Mouse (Mus musculus): ENCODE measurements around the gene Atg16l2.

The Atg16l2 gene

GRCm38 (mm10) chr7:101301881-101302456, at the start of gene Atg16l2:
Gene Atg16l2, minus strand, starts transcription at chr7:101302251.
- in situ Hi-C loops (cut with MboI; ENCODE audit: low sequenced_read_pairs): no loop called here

- in situ Hi-C loops (cut with MboI; ENCODE audit: low sequenced_read_pairs): no loop called here
These were observed 47.8 kb upstream of the Atg16l2 start for GRCm38 (mm10) chr7:101349861-101350260.

DNA sequence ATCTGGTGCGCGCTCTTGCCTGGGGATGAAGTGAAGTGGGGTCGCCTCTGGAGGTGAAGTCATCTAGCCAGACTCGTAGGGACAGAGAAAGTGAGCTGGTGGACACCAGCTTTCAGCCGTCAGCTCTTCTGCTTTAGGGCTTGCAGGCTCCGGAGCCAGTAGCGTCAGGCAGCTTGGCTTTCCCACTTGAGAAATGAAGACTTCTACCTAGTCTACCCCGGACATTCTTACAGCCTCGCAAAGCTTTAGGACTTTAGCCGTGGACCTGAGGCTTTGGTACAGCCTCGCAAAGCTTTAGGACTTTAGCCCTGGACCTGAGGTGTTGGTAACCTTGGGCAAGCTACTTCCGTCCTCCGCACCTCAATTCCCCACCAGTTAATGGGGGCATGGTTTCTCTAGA, 46.3 kb upstream of the Atg16l2 start:
- in situ Hi-C loops (cut with MboI; ENCODE audit: low sequenced_read_pairs): no loop called here

GRCm38 (mm10) chr7:101347767-101348270, 45.8 kb upstream of the Atg16l2 start, which contains the start of gene Arap1:
Gene Arap1, plus strand, starts transcription at chr7:101348067.
- in situ Hi-C loops (cut with MboI; ENCODE audit: low sequenced_read_pairs): no loop called here

GRCm38 (mm10) chr7:101346991-101347390, 44.9 kb upstream of the Atg16l2 start:
- in situ Hi-C loops (cut with MboI; ENCODE audit: low sequenced_read_pairs): no loop called here

DNA sequence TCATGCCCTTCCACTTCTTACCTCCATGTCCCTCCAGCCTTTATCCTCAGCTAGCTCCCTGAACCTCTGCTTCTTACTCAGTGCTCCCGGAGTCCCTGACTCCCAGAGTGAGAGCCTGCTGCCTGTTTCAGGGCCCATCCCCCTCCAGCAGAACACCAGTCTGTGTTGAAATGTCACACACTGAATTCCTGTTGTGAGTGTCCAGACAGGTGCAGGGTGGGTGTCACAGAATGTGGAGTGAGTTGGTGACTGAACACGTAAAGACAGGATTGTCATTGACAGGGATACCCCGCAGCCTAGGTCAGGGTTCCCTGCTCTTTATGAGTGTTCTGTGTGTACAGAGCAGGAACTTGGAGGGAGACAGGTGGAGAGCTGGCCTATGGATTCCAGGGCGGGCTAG, 42.8 kb upstream of the Atg16l2 start:
- in situ Hi-C loops (cut with MboI; ENCODE audit: low sequenced_read_pairs): no loop called here

GRCm38 (mm10) chr7:101343135-101343534, 41.1 kb upstream of the Atg16l2 start:
- in situ Hi-C loops (cut with MboI; ENCODE audit: low sequenced_read_pairs): no loop called here

GRCm38 (mm10) chr7:101341405-101341804, 39.4 kb upstream of the Atg16l2 start:
- in situ Hi-C loops (cut with MboI; ENCODE audit: low sequenced_read_pairs): no loop called here

- in situ Hi-C loops (cut with MboI; ENCODE audit: low sequenced_read_pairs): no loop called here
These were observed 35.4 kb upstream of the Atg16l2 start for GRCm38 (mm10) chr7:101337401-101337800.

DNA sequence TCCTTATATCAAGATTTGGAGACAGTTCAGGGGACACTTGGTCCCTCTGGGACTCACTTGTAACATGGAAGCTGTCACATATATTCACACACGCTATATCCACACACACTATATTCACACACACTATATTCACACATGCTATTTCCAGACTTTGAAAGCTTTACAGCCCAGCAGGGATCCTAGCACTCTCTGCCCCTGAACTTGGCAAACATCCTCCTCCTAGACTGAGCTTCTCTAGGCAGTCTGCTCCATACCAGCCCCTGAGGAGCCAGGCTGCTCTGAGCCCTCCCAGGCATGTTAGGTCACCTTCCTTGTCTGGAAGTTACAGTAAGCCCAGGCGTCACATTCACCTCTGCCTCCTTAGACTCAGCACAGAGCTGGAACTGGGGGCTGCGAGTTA, 34.6 kb upstream of the Atg16l2 start:
- in situ Hi-C loops (cut with MboI; ENCODE audit: low sequenced_read_pairs): no loop called here

GRCm38 (mm10) chr7:101335228-101335627, 33.2 kb upstream of the Atg16l2 start:
- in situ Hi-C loops (cut with MboI; ENCODE audit: low sequenced_read_pairs): no loop called here

DNA sequence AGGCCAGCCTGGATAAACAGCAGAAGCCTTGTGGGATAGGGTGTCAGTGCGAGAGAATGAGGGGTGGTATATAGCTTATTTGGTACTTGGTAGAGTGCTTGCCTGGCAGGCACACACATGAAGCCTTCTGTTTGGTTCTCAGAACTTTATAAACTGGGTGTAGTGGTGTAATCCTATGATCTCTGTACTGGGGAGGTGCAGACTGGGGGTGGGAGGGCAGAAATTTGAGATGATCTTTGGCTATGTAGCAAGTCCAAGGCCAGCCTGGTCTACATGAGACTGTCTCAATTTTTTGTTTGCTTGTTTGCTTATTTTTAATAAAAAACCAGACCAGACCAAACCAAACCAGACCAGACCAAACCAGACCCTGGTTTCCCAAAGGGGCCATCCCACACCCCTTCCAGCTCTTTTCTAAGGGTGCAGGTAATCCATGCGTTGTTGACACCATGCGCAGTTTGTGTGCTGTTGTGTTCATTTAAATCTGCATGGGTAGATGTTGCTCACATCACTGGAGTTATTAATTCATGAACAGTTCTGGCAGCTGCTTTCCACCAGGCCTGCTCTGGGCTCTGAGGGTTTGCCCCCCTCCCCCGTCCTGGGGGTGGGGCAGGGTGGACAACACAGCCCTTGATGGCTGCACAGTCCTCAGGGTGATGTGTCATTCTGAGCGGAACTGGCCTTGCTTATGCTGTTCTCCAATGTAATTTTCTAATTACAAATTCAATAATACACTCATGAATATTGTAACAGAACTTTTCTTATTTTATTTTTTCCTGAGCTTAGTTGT, 30.2 kb upstream of the Atg16l2 start:
- in situ Hi-C loops (cut with MboI; ENCODE audit: low sequenced_read_pairs): no loop called here

DNA sequence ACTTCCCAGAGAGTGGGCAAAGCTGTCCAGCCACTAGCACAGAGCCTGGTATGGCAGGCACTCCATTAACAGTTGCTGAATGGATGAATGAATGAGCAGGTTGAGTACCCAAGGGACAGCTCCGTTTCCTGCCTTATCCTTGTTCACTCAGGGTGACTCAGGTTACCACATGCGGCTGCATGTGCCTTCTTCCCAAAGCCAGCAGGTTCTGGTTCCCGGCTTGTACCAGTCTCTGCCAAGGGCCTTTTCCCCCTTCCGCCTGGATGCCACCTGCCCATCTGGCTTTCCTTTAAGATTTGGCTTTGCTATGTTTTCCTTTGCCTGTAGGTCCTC, 28.8 kb upstream of the Atg16l2 start:
- in situ Hi-C loops (cut with MboI; ENCODE audit: low sequenced_read_pairs): no loop called here

DNA sequence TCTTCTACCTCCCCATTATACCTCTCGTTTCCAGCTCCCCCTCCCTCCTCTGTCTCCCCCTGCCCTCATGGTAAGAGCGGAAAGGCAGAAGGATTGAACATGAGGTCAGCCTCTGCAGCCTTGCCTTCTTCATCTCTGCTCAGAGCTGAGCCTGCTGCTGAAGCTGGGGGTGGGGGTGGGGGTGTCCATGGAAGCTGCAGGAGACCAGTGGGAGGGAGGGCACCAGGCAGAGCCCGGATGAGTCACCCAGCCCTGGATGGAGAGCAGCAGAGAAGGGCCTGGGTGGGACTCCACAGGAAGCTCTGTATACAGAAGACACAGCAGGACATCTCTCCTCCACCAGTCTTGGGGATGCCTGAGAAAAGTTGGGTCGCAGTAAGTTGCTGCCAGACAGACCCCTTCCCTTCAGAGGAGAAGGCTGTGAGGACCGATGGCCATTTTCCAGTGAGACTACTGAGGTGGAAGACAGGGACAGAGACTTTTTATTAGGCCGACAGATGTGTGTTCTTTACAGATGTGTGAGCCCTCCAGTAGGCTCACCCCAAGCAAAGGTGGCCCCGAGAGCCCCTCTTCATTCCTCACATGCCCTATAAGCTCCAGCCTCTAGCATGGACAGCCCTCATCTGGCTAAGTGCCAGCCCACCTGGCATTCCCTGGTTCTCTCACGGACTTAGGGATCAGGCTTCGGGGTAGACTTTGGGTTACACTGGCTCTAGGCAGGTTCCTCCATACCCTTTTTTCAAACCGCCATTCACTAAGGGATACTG, 28.2 kb upstream of the Atg16l2 start:
- in situ Hi-C loops (cut with MboI; ENCODE audit: low sequenced_read_pairs): no loop called here

DNA sequence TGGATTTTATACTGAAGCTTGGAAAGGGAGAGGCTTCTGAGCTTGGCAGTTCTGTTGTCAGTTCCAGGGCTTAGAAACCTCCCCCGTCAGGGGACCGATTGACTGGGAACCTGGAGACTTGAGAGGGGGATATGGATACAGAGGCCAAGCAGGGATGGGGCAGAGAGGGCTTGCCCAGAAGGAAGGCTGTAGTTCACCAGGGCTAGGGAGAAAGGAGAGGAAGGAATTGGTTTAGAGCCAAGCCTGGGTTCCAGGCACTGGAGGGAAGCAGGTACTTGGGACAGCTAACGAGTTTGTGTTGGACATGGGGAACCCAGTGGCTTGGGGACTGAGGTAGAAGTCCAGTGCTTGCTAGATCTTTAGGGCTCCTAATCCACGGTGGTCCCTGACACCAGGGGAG, 27.6 kb upstream of the Atg16l2 start:
- in situ Hi-C loops (cut with MboI; ENCODE audit: low sequenced_read_pairs): no loop called here

DNA sequence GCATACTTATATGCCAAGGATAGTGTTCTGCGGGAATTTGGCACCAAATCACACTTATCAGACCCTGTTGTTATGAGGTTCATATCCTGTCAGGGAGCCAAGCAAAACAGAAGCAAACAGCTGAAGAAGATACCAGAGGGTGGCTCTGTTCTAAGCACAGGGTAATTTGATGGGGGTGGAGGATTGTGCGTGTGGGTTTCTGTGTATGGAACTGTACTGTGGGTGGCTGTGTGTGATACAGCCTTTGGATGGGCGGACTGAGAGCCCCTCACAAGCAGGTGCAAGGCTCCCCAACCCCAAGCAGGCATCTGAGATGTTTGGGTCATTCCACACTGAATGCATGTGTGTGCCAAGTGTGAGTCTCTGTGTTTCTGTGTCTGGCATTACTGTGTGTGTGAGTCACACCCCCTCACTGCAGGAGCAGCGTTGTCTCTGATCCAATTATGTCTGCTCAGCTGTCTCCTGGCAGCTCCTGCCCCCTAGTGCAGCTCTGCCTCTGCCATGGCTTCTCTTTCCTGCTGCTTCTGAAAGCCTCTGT, 26.6 kb upstream of the Atg16l2 start:
- in situ Hi-C loops (cut with MboI; ENCODE audit: low sequenced_read_pairs): no loop called here

- in situ Hi-C loops (cut with MboI; ENCODE audit: low sequenced_read_pairs): no loop called here
These were observed 25.7 kb upstream of the Atg16l2 start for GRCm38 (mm10) chr7:101327786-101328185.

DNA sequence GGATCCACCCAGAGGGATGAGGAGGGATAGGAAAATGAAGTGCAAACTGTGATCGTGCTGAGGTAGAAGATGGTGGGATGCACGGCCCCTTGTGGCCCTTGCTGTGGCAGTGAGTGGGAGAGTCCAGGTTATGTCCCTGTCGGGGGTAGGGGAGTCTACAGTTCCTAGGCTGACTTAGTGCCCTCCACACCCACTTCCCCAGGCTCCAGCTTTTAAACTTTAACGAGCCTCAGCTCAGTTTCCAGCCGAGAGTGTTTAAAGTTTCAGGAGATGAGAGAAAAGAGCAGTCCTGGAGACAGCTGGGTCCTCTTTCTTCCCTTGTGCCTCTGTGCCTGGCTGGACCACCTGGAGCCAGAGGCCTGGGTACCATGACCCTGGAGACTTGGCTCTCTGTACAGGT, 25.2 kb upstream of the Atg16l2 start:
- in situ Hi-C loops (cut with MboI; ENCODE audit: low sequenced_read_pairs): no loop called here

- in situ Hi-C loops (cut with MboI; ENCODE audit: low sequenced_read_pairs): no loop called here
These were observed 24.0 kb upstream of the Atg16l2 start for GRCm38 (mm10) chr7:101326006-101326405.

DNA sequence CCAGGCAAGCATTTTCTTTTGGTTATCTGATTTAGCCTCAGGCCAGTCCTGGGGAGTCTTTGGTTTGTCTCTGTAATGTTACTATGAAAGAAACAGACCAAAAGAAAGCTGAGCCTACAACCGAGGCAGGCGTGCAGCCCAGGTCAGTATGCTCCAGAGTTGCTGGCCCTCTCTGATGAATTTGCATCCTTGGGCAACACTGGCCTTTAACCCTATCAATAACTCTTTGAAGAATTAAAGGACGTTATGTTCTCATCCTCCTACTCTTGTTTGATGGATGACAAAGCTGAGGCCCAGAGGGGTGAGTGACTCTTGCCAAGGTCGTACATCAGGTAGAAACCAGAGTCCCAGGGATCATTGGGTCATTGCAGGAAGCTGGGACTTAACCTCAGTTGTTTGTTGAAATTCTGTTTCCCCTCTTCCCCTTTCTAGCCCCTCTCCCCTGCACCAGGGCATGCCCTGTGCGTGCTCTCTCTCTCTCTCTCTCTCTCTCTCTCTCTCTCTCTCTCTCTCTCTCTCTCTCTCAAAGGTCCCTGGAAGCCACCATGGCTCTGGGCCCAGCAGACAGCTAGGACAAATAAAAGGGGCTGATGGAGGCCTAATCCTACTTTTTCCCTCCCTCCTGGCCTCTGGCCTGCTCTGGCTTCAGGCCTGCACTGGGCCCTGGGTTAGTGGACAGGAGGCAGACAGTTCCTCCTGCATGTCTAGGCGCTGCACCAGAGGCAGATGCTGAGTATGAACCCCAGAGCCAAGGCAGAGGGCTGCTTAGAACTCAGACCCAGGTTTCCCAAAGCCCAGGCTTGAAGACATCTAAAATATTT, 22.3 kb upstream of the Atg16l2 start:
- in situ Hi-C loops (cut with MboI; ENCODE audit: low sequenced_read_pairs): no loop called here

DNA sequence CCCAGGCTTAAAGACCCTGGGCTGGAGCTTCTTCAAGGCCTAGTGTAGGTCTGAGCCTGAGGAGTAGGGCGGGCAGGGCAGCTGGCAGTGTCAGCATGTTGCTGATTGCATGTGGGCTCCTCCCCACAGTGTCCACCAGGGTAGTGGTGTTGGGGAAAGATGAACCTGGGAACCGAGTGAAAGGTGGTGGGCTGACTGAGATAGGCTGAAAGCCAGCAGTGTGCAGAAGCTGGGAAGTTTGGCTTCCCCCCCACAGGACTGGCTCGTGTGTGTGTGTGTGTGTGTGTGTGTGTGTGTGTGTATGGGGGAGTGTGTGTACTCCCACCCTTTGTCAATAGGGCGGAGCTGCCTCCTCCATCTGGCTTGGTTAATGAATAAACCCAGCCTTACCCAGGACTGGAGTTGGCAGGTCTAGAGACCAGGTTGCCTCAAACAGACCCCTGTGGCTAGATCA, 21.1 kb upstream of the Atg16l2 start:
- in situ Hi-C loops (cut with MboI; ENCODE audit: low sequenced_read_pairs): no loop called here

All from CH12F3 (cell line).